Comparison of ENCODE assay signal across 14 mouse cellular contexts in genomic region chr11:120987608-120988007, GRCm38 (mm10). TPM values are rescaled to one million over a fixed set of nuclear protein-coding genes. Genes with fewer than 3 reads are reported as not detected.
DNase-seq lines count a peak whose midpoint lies in the region; ATAC-seq and TF ChIP-seq lines count a peak whose summit lies in the region.
"Had no signal": no experiment of that assay in that cellular context is flagged by ENCODE, and none has a peak within 500 bp of the region (broad histone marks: within the 10 kb centered on the region; RNA-seq: fewer than 3 reads in every experiment).

No protein-coding gene starts in this region.

- H3K4me1 ChIP-seq in forebrain, embryonic 13.5 days = peaks cover 44% of the 10 kb centered on the region
- peaks cover 25% of the 10 kb centered on the region for H3K4me1 ChIP-seq in forebrain, postnatal 0 days (ENCODE audit: insufficient read depth)
- H3K4me1 ChIP-seq in intestine, postnatal 0 days (replicated peaks; ENCODE audit: control insufficient read depth, insufficient read depth, low read length) = peaks cover 18% of the 10 kb centered on the region
- H3K4me1 ChIP-seq in intestine, embryonic 16.5 days (ENCODE audit: control insufficient read depth, insufficient read depth, low read length) = peaks cover 34% of the 10 kb centered on the region
- H3K4me1 ChIP-seq in megakaryocyte, embryonic 14.5 days = peaks cover 84% of the 10 kb centered on the region

- H3K27ac ChIP-seq in forebrain, embryonic 13.5 days = no peak overlapping the region
- no peak overlapping the region for H3K27ac ChIP-seq in forebrain, postnatal 0 days (ENCODE audit: low read depth, low read length)
- H3K27ac ChIP-seq in intestine, postnatal 0 days (ENCODE audit: low read depth, low read length) = no peak overlapping the region
- H3K27ac ChIP-seq in intestine, embryonic 16.5 days (ENCODE audit: low read length) = no peak overlapping the region
- H3K27ac ChIP-seq: liver, embryonic 14.5 days; neural tube, embryonic 13.5 days had no signal

- H3K36me3 ChIP-seq in forebrain, embryonic 13.5 days (ENCODE audit: poor library complexity, severe bottlenecking) = peaks cover 36% of the 10 kb centered on the region
- H3K36me3 ChIP-seq in forebrain, postnatal 0 days (ENCODE audit: insufficient read depth) = peaks cover 14% of the 10 kb centered on the region
- H3K36me3 ChIP-seq in intestine, postnatal 0 days (ENCODE audit: control insufficient read depth, insufficient read depth) = peaks cover 25% of the 10 kb centered on the region
- H3K36me3 ChIP-seq in intestine, embryonic 16.5 days (ENCODE audit: control insufficient read depth, insufficient read depth, low read length) = 0 out of 2 replicates have a peak, but pooled peaks cover 6% of the 10 kb centered on the region
- peaks cover 70% of the 10 kb centered on the region for H3K36me3 ChIP-seq in megakaryocyte, embryonic 14.5 days (replicated peaks; ENCODE audit: low read length)

- 86% methylated on average over 3 of the region's 3 CpGs for WGBS in forebrain, embryonic 13.5 days
- 86% methylated on average over 3 of the region's 3 CpGs for WGBS in forebrain, postnatal 0 days
- WGBS in intestine, postnatal 0 days = 70% methylated on average over 3 of the region's 3 CpGs
- 76% methylated on average over 3 of the region's 3 CpGs for WGBS in intestine, embryonic 16.5 days

- no peak overlapping the region for H3K4me3 ChIP-seq in forebrain, embryonic 13.5 days
- no peak overlapping the region for H3K4me3 ChIP-seq in forebrain, postnatal 0 days (ENCODE audit: low read depth, low read length)
- no peak overlapping the region for H3K4me3 ChIP-seq in intestine, postnatal 0 days (ENCODE audit: low read depth, low read length)
- no peak overlapping the region for H3K4me3 ChIP-seq in intestine, embryonic 16.5 days (ENCODE audit: low read length)
- peak overlapping the region; percentile 33 for H3K4me3 ChIP-seq in megakaryocyte, embryonic 14.5 days (replicated peaks)

- no peaks in the 10 kb centered on the region for H3K27me3 ChIP-seq in forebrain, embryonic 13.5 days
- H3K27me3 ChIP-seq in forebrain, postnatal 0 days (ENCODE audit: insufficient read depth, low read length) = no peaks in the 10 kb centered on the region
- H3K27me3 ChIP-seq in intestine, postnatal 0 days (replicated peaks; ENCODE audit: control insufficient read depth, insufficient read depth, low read length) = no peaks in the 10 kb centered on the region
- H3K27me3 ChIP-seq in intestine, embryonic 16.5 days (replicated peaks; ENCODE audit: control insufficient read depth, insufficient read depth, low read length) = no peaks in the 10 kb centered on the region
- no peaks in the 10 kb centered on the region for H3K27me3 ChIP-seq in megakaryocyte, embryonic 14.5 days (replicated peaks)
- H3K27me3 ChIP-seq: neural tube, embryonic 13.5 days had no signal

- DNase-seq in forebrain, postnatal 0 days = no peak
- DNase-seq in induced T-regulatory cell, adult 2 months (ENCODE audit: low read depth) = peak; percentile 19
- DNase-seq: cerebellum, adult 18-20 months; gastrocnemius, postnatal 36 days; thymus, adult 18-20 months had no signal

- H3K9ac ChIP-seq in forebrain, embryonic 13.5 days = 0 out of 2 replicates have a peak overlapping the region, but pooled peaks have one; percentile 9
- no peak overlapping the region for H3K9ac ChIP-seq in forebrain, postnatal 0 days
- no peak overlapping the region for H3K9ac ChIP-seq in intestine, postnatal 0 days (ENCODE audit: low read depth, low read length)
- H3K9ac ChIP-seq in intestine, embryonic 16.5 days (ENCODE audit: low read depth, low read length) = no peak overlapping the region

- H3K9me3 ChIP-seq in forebrain, embryonic 13.5 days (replicated peaks) = no peaks in the 10 kb centered on the region
- H3K9me3 ChIP-seq in forebrain, postnatal 0 days (ENCODE audit: low read length) = no peaks in the 10 kb centered on the region
- H3K9me3 ChIP-seq in intestine, postnatal 0 days (ENCODE audit: control insufficient read depth) = no peaks in the 10 kb centered on the region
- no peaks in the 10 kb centered on the region for H3K9me3 ChIP-seq in intestine, embryonic 16.5 days (ENCODE audit: control insufficient read depth, low read length)
- H3K9me3 ChIP-seq in megakaryocyte, embryonic 14.5 days = no peaks in the 10 kb centered on the region
- H3K9me3 ChIP-seq: neural tube, embryonic 13.5 days had no signal

- TF ChIP-seq CTCF in forebrain, postnatal 0 days (IDR thresholded peaks at IDR 0.05; ENCODE audit: low read depth) = no peak
- peak; percentile 26; the same call in 1 of the 2 replicates for TF ChIP-seq CTCF in intestine, postnatal 0 days (IDR thresholded peaks at IDR 0.05; ENCODE audit: low read depth)

- no peak for ATAC-seq in forebrain, embryonic 13.5 days
- no peak for ATAC-seq in forebrain, postnatal 0 days
- ATAC-seq in intestine, postnatal 0 days = no peak
- ATAC-seq in intestine, embryonic 16.5 days = no peak
- ATAC-seq in megakaryocyte, adult 5-6 weeks (ENCODE audit: poor library complexity, severe bottlenecking) = no peak
- ATAC-seq in monocyte, adult 5-6 weeks (replicated peaks; ENCODE audit: insufficient number of reproducible peaks, low FRiP score, low TSS enrichment, poor library complexity, severe bottlenecking) = no peak

- no peak overlapping the region; the same call in 1 of the 2 replicates for H3K4me2 ChIP-seq in forebrain, embryonic 13.5 days
- no peak overlapping the region for H3K4me2 ChIP-seq in forebrain, postnatal 0 days (ENCODE audit: low read depth)
- H3K4me2 ChIP-seq in intestine, postnatal 0 days (replicated peaks; ENCODE audit: low read depth) = no peak overlapping the region
- H3K4me2 ChIP-seq in intestine, embryonic 16.5 days (ENCODE audit: low read depth, low read length) = no peak overlapping the region

RNA-seq across cellular contexts. Expression of gene Csnk1d, which starts 3.5 kb away (rescaled TPM):
- polyA plus RNA-seq in forebrain, embryonic 13.5 days (2015; fragmentation: Nextera tagmentation; extraction: Ambion mirVana) = 122 and 139 TPM in 2 replicates
- 77.9 and 107 TPM in 2 replicates for total RNA-seq in forebrain, postnatal 0 days (2014; rRNA removed)
- 84.8 and 108 TPM in 2 replicates for polyA plus RNA-seq in forebrain, postnatal 0 days (2015; fragmentation: Nextera tagmentation; extraction: Ambion mirVana)
- polyA plus RNA-seq in intestine, postnatal 0 days (2015; fragmentation: Nextera tagmentation; extraction: Ambion mirVana) = 62.0 and 65.6 TPM in 2 replicates
- 93.9 and 97.7 TPM in 2 replicates for polyA plus RNA-seq in intestine, embryonic 16.5 days (2015; fragmentation: Nextera tagmentation; extraction: Ambion mirVana)
- polyA plus RNA-seq in megakaryocyte, embryonic 14.5 days (2012; ENCODE audit: insufficient read depth, low replicate concordance) = 152 and 176 TPM in 2 replicates
- 56.0 and 64.8 TPM in 2 replicates for total RNA-seq in megakaryocyte, adult 5-6 weeks (2015)
- total RNA-seq in megakaryocyte, adult 5-6 weeks (2017) = 67.8 and 69.7 TPM in 2 replicates
- total RNA-seq in monocyte, adult 5-6 weeks (2017) = 139 to 159 TPM (median 146 TPM) in 3 replicates

RNA-seq across cellular contexts. Expression of gene Slc16a3, which starts 39.3 kb away (rescaled TPM):
- polyA plus RNA-seq in forebrain, embryonic 13.5 days (2015; fragmentation: Nextera tagmentation; extraction: Ambion mirVana) = 15.7 and 18.7 TPM in 2 replicates
- total RNA-seq in forebrain, postnatal 0 days (2014; rRNA removed) = 7.2 and 9.0 TPM in 2 replicates
- 2.6 and 3.6 TPM in 2 replicates for polyA plus RNA-seq in forebrain, postnatal 0 days (2015; fragmentation: Nextera tagmentation; extraction: Ambion mirVana)
- 7.2 and 8.0 TPM in 2 replicates for polyA plus RNA-seq in intestine, postnatal 0 days (2015; fragmentation: Nextera tagmentation; extraction: Ambion mirVana)
- polyA plus RNA-seq in intestine, embryonic 16.5 days (2015; fragmentation: Nextera tagmentation; extraction: Ambion mirVana) = 83.8 and 92.6 TPM in 2 replicates
- polyA plus RNA-seq in megakaryocyte, embryonic 14.5 days (2012; ENCODE audit: insufficient read depth, low replicate concordance) = 673 and 816 TPM in 2 replicates
- 21.4 and 24.6 TPM in 2 replicates for total RNA-seq in megakaryocyte, adult 5-6 weeks (2015)
- 35.2 and 40.7 TPM in 2 replicates for total RNA-seq in megakaryocyte, adult 5-6 weeks (2017)
- total RNA-seq in monocyte, adult 5-6 weeks (2017) = 74.0 to 101 TPM (median 95.1 TPM) in 3 replicates

RNA-seq across cellular contexts. Expression of gene Cd7, which starts 51.6 kb away (rescaled TPM):
- not detected in 2 replicates for polyA plus RNA-seq in forebrain, embryonic 13.5 days (2015; fragmentation: Nextera tagmentation; extraction: Ambion mirVana)
- total RNA-seq in forebrain, postnatal 0 days (2014; rRNA removed) = not detected in 2 replicates
- polyA plus RNA-seq in forebrain, postnatal 0 days (2015; fragmentation: Nextera tagmentation; extraction: Ambion mirVana) = not detected in 2 replicates
- 2.2 and 2.3 TPM in 2 replicates for polyA plus RNA-seq in intestine, postnatal 0 days (2015; fragmentation: Nextera tagmentation; extraction: Ambion mirVana)
- 6.7 and 7.9 TPM in 2 replicates for polyA plus RNA-seq in intestine, embryonic 16.5 days (2015; fragmentation: Nextera tagmentation; extraction: Ambion mirVana)
- polyA plus RNA-seq in megakaryocyte, embryonic 14.5 days (2012; ENCODE audit: insufficient read depth, low replicate concordance) = 28.5 and 38.2 TPM in 2 replicates
- total RNA-seq in megakaryocyte, adult 5-6 weeks (2015) = 52.3 and 53.9 TPM in 2 replicates
- total RNA-seq in megakaryocyte, adult 5-6 weeks (2017) = 14.8 and 17.3 TPM in 2 replicates
- 21.2 to 56.5 TPM (median 31.1 TPM) in 3 replicates for total RNA-seq in monocyte, adult 5-6 weeks (2017)
- total RNA-seq: gastrocnemius, postnatal 36 days had no signal
- polyA plus RNA-seq: C2C12 had no signal

RNA-seq across cellular contexts. Expression of gene Ccdc57, which starts 54.9 kb away (rescaled TPM):
- polyA plus RNA-seq in forebrain, embryonic 13.5 days (2015; fragmentation: Nextera tagmentation; extraction: Ambion mirVana) = 5.6 and 6.9 TPM in 2 replicates
- total RNA-seq in forebrain, postnatal 0 days (2014; rRNA removed) = 8.8 and 11.6 TPM in 2 replicates
- polyA plus RNA-seq in forebrain, postnatal 0 days (2015; fragmentation: Nextera tagmentation; extraction: Ambion mirVana) = 4.9 and 6.9 TPM in 2 replicates
- polyA plus RNA-seq in intestine, postnatal 0 days (2015; fragmentation: Nextera tagmentation; extraction: Ambion mirVana) = 1.1 and 1.3 TPM in 2 replicates
- 3.6 and 4.3 TPM in 2 replicates for polyA plus RNA-seq in intestine, embryonic 16.5 days (2015; fragmentation: Nextera tagmentation; extraction: Ambion mirVana)
- 2.0 TPM in 1 of 2 replicates, not detected in the other for polyA plus RNA-seq in megakaryocyte, embryonic 14.5 days (2012; ENCODE audit: insufficient read depth, low replicate concordance)
- 0.30 and 1.2 TPM in 2 replicates for total RNA-seq in megakaryocyte, adult 5-6 weeks (2015)
- total RNA-seq in megakaryocyte, adult 5-6 weeks (2017) = 2.1 and 2.4 TPM in 2 replicates
- total RNA-seq in monocyte, adult 5-6 weeks (2017) = 0.39 to 0.57 TPM in 2 of 3 replicates, not detected in the other
